Mouse (Mus musculus) lung, postnatal 0 days (tissue): Measurements from ENCODE around the gene Sulf2. TPM values are rescaled to one million over a fixed set of nuclear protein-coding genes. Genes with fewer than 3 reads are reported as not detected.

Experiments
- ATAC-seq: fragments of 200-750 bp; cut with Nextera tagmentation; 2 replicates; pipeline ENCODE4 v1.8.0; 2017; ENCODE audit warnings: moderate library complexity
- DNase-seq: peaks from one replicate; pipeline ENCODE4 v3.0.0-alpha.2; 2016; ENCODE audit warnings: low spot score
- H3K27ac ChIP-seq: fragments of 300-500 bp; sonication (generic); 2 replicates; pipeline ENCODE4 v1.5.1; 2014; ENCODE audit warnings: antibody characterized with exemption, mild to moderate bottlenecking, low read length, mixed read lengths
- H3K27me3 ChIP-seq: fragments of 300-500 bp; sonication (generic); replicated peaks from 2 replicates; pipeline ENCODE4 v1.6.1; 2014; ENCODE audit warnings: low read length, mixed read lengths; ENCODE audit not compliant: insufficient read depth
- H3K36me3 ChIP-seq: fragments of 300-500 bp; sonication (generic); 2 replicates; pipeline ENCODE4 v1.6.1; 2014; ENCODE audit warnings: low read length, mixed read lengths; ENCODE audit not compliant: insufficient read depth
- H3K4me1 ChIP-seq: fragments of 300-500 bp; sonication (generic); 2 replicates; pipeline ENCODE4 v1.6.1; 2014; ENCODE audit warnings: antibody characterized with exemption, low read depth, low read length, mixed read lengths; ENCODE audit not compliant: insufficient read depth
- H3K4me2 ChIP-seq: fragments of 300-500 bp; sonication (generic); replicated peaks from 2 replicates; pipeline ENCODE4 v1.6.1; 2014; ENCODE audit warnings: low read depth, mild to moderate bottlenecking, low read length, moderate library complexity, mixed read lengths
- H3K4me3 ChIP-seq: fragments of 300-500 bp; sonication (generic); 2 replicates; pipeline ENCODE4 v1.5.1; 2014; ENCODE audit warnings: low read depth, low read length
- H3K9ac ChIP-seq: fragments of 300-500 bp; sonication (generic); replicated peaks from 2 replicates; pipeline ENCODE4 v1.6.1; 2014; ENCODE audit warnings: low read depth, mild to moderate bottlenecking
- H3K9me3 ChIP-seq: fragments of 300-500 bp; sonication (generic); 2 replicates; pipeline ENCODE4 v1.6.1; 2016; ENCODE audit warnings: low read length, mixed read lengths
- CTCF ChIP-seq: IDR thresholded peaks from 2 replicates; pipeline ENCODE4 v1.5.1; 2016; ENCODE audit warnings: antibody characterized with exemption, mild to moderate bottlenecking
- EP300 ChIP-seq: IDR thresholded peaks from 2 replicates; pipeline ENCODE4 v1.6.1; 2016; ENCODE audit warnings: antibody characterized with exemption, mild to moderate bottlenecking, control low read depth
- WGBS: fragments of 180-500 bp; shearing (Covaris S2); extraction: QIAGEN DNeasy Blood & Tissue Kit; methylation state at CpG from one replicate; pipeline ENCODE4 v1.1.7; 2014; 5-methylcytosine and 5-hydroxymethylcytosine counted together
- polyA plus RNA-seq: library from polyadenylated mRNA; unstranded; fragments of >200 nt; fragmentation: Nextera tagmentation; extraction: Ambion mirVana; gene quantifications from 2 replicates; pipeline ENCODE4 v1.2.1, GENCODE M21; 2015

Sulf2 gene
- polyA plus RNA-seq, 1 experiment from 2014 or later = 13.6 TPM

DNA sequence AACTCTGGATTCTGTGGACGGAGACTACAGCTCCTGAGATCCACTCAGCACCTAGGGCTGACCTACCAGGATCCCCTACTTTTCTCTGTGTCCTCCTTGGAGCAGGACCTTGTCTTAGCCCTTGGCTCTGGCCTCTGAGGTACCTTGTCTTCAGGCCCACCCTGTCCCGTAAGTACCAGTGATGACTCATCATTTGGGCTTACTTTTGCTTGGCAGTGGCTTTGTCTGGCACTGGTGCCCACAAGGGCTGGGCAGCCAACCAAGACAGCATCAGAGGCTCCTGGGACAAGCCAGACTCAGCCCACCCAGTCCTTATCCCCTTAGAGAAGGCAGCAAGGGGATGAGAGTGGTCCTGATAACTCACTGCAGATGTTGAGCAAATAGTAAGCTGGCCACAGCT, 11.9 kb upstream of the Sulf2 start:
- no peak overlapping the region for H3K27ac ChIP-seq
- 82% methylated on average over 2 of the region's 2 CpGs for WGBS
- no peaks in the 10 kb centered on the region for H3K36me3 ChIP-seq
- H3K27me3 ChIP-seq = no peaks in the 10 kb centered on the region
- no peak overlapping the region for H3K9ac ChIP-seq
- no peak for DNase-seq
- H3K4me1 ChIP-seq = 0 out of 2 replicates have a peak, but pooled peaks cover 2% of the 10 kb centered on the region
- ATAC-seq = no peak
- no peak overlapping the region for H3K4me2 ChIP-seq
- TF ChIP-seq CTCF = no peak
- no peak for TF ChIP-seq EP300
- no peaks in the 10 kb centered on the region for H3K9me3 ChIP-seq
- no peak overlapping the region for H3K4me3 ChIP-seq

DNA sequence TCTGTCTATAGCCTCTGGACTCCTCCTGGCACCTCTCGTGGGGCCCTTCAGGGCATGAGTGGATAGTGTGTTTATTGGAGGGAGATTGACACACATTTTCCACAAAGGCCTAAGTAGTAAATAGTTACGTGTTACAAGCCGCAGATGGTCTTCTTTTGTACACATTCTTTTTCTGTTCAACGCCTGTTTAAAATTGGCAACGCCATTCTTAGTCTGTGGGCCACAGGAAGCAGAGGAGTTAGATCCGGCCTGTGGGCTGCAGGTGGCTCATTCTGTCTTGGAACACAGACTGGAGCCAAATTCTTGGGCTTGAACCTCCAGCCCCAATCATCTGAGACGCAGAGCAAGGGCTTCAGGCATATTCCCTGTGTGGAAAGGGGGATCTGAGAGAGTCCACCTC, 9.9 kb upstream of the Sulf2 start:
- TF ChIP-seq EP300 (no peak), CTCF (no peak)
- no peak for ATAC-seq
- 66% methylated on average over 7 of the region's 7 CpGs for WGBS

DNA sequence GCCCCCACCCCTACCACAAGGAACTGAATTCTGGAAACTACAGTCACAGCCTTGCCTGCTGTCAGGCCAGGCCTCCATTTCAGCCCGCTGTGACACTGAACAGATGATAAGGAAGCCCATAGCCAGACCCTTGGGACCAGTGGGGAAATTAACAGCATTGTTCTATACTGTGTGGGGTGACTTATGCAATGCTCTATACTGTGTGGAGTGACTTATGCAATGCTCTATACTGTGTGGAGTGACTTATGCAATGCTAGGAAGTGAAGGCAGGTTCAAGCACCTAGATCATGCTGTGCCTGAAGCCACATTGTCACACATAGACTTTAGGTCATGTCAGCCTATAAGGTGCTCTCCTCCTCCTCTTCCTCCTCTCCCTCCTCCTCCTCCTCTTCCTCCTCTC, 9.1 kb upstream of the Sulf2 start:
- H3K27ac ChIP-seq = no peak overlapping the region
- ATAC-seq = no peak
- 80% methylated on average over 1 of the region's 1 CpGs for WGBS
- no peaks in the 10 kb centered on the region for H3K27me3 ChIP-seq
- no peak overlapping the region for H3K4me2 ChIP-seq
- no peaks in the 10 kb centered on the region for H3K4me1 ChIP-seq
- no peaks in the 10 kb centered on the region for H3K36me3 ChIP-seq
- no peaks in the 10 kb centered on the region for H3K9me3 ChIP-seq
- H3K9ac ChIP-seq = no peak overlapping the region
- no peak for DNase-seq
- TF ChIP-seq EP300 (no peak), CTCF (no peak)
- H3K4me3 ChIP-seq = no peak overlapping the region

More for the DNA sequence above, 9.9 kb upstream of the Sulf2 start:
- H3K4me1 ChIP-seq = 0 out of 2 replicates have a peak, but pooled peaks cover 2% of the 10 kb centered on the region
- H3K9me3 ChIP-seq = no peaks in the 10 kb centered on the region
- no peaks in the 10 kb centered on the region for H3K27me3 ChIP-seq
- no peak overlapping the region for H3K9ac ChIP-seq
- no peak overlapping the region for H3K4me2 ChIP-seq
- no peak overlapping the region for H3K27ac ChIP-seq
- H3K36me3 ChIP-seq = no peaks in the 10 kb centered on the region
- no peak overlapping the region for H3K4me3 ChIP-seq
- DNase-seq = no peak

DNA sequence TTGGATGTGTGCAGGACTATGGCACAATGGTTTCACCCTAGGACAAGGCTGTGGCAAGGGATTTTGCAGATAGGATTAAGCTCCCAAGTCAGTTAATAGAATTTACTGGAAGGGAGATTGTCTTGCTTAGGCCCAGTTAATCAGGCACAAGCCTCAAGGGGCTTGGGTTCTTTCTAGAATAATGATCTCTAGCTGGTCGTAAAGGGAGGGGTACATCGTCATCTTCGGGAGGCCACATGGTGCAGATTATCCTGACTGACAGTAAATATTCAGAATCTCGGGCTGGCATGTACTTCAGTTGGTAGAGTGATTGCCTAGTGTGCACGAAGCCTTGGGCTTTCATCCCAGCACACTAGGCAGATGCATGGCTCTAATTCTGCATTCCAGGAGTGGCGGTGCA, 8.5 kb upstream of the Sulf2 start:
- Histone ChIP-seq H3K9me3 (no peaks in the 10 kb centered on the region), H3K27ac (no peak overlapping the region), H3K4me2 (no peak overlapping the region), H3K27me3 (no peaks in the 10 kb centered on the region), H3K36me3 (no peaks in the 10 kb centered on the region), H3K4me1 (no peaks in the 10 kb centered on the region), H3K4me3 (no peak overlapping the region), H3K9ac (no peak overlapping the region)
- no peak for DNase-seq
- TF ChIP-seq CTCF (no peak), EP300 (no peak)
- WGBS = 86% methylated on average over 6 of the region's 6 CpGs
- no peak for ATAC-seq

DNA sequence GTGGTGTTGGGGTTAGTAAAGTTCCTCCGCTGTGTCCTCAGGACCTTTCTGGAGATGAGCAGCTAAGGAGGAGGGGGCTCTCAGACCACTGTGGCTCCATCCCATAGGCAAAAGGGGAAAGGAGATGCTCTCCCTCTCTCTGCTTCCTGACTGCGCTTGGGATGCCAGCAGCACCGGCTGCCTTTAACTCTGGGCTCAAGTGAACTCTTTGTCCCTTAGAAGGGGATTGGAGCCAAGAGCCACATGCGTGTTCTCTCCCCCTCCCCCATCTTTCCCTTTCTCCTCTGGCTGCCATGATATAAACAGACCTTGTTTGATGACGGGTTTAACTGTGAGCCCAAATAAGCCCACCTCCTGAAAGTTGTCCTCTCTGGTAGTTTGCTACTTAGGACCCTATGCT, 7.8 kb upstream of the Sulf2 start:
- no peaks in the 10 kb centered on the region for H3K9me3 ChIP-seq
- ATAC-seq = no peak
- H3K4me1 ChIP-seq = no peaks in the 10 kb centered on the region
- no peak overlapping the region for H3K9ac ChIP-seq
- no peak overlapping the region for H3K4me3 ChIP-seq
- no peak overlapping the region for H3K27ac ChIP-seq
- WGBS = 56% methylated on average over 5 of the region's 5 CpGs
- H3K4me2 ChIP-seq = no peak overlapping the region
- H3K27me3 ChIP-seq = no peaks in the 10 kb centered on the region
- TF ChIP-seq EP300 = no peak
- TF ChIP-seq CTCF = no peak
- H3K36me3 ChIP-seq = no peaks in the 10 kb centered on the region
- no peak for DNase-seq

DNA sequence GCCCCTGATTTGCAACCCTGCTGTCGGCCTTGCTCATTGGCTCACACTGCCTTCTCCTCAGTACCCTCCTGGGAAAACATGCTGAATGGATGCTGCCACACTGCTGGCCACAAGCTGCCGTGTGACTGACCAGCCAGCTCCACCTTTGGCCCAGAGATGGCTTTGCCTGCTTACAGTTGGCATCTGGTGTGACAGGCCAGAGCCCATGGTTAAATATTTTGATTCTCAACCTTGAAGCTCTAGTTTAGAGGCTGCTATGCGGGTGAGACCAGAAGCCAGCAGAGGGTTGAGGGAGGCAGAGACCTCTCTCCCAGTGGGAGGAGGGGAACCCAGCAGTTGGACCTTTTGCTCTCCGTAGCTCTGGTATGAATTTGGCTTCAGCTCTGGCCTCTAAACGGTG, 6.7 kb upstream of the Sulf2 start:
- no peak for DNase-seq
- ATAC-seq = no peak
- no peak overlapping the region for H3K27ac ChIP-seq
- no peaks in the 10 kb centered on the region for H3K27me3 ChIP-seq
- no peaks in the 10 kb centered on the region for H3K36me3 ChIP-seq
- no peak overlapping the region for H3K4me3 ChIP-seq
- no peaks in the 10 kb centered on the region for H3K9me3 ChIP-seq
- no peak overlapping the region for H3K4me2 ChIP-seq
- H3K9ac ChIP-seq = no peak overlapping the region
- WGBS = 69% methylated on average over 5 of the region's 5 CpGs
- H3K4me1 ChIP-seq = no peaks in the 10 kb centered on the region
- no peak for TF ChIP-seq CTCF

DNA sequence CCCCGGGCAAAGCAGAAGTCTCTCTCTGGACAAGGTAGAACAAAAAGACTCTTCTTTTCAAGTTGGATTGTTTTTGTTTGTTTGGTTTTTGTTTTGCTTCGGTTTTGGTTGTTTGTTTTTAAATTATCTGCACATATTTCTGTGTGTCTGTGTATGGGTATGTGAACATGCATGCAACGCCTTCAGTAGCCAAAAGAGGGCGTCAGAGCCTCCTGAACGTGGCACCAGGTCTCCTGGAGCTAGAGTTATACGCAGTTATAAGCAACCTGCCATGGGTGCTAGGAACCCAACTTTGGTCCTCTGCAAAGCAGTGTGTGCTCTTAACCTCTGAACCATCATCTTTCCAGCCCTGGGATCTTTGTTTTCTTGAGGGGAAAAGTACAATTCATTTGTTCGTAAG, 3.8 kb upstream of the Sulf2 start:
- DNase-seq (no peak), ATAC-seq (no peak)
- H3K27me3 ChIP-seq = no peaks in the 10 kb centered on the region; the same call in 1 of the 2 replicates
- no peaks in the 10 kb centered on the region for H3K9me3 ChIP-seq
- TF ChIP-seq CTCF (peak; percentile 3; the same call in 1 of the 2 replicates), EP300 (no peak)
- no peak overlapping the region for H3K4me3 ChIP-seq
- peaks cover 6% of the 10 kb centered on the region for H3K4me1 ChIP-seq
- H3K27ac ChIP-seq = no peak overlapping the region
- 86% methylated on average over 7 of the region's 7 CpGs for WGBS
- H3K9ac ChIP-seq = no peak overlapping the region
- H3K36me3 ChIP-seq = no peaks in the 10 kb centered on the region
- no peak overlapping the region for H3K4me2 ChIP-seq
